Mouse (Mus musculus) brain, embryonic 14.5 days (tissue): Measurements from ENCODE around the gene Pip4p1.
"Not testable (repeated sequence)": the region's sequence is repeated elsewhere in the genome, so short reads cannot be mapped to it uniquely, and the experiment has no call there.

Experiments
- CTCF ChIP-seq: fragments of 200-500 bp; IDR thresholded peaks from 2 replicates; pipeline ENCODE4 v1.5.1; 2012; ENCODE audit warnings: inconsistent platforms, mild to moderate bottlenecking, moderate library complexity, borderline replicate concordance; ENCODE audit not compliant: insufficient read depth, insufficient read length; ENCODE audit errors: extremely low read depth
- POLR2A ChIP-seq: fragments of 200-500 bp; IDR thresholded peaks from 2 replicates; pipeline ENCODE4 v1.6.1; 2012; ENCODE audit warnings: mild to moderate bottlenecking, inconsistent platforms, borderline replicate concordance; ENCODE audit not compliant: poor library complexity, insufficient read depth, insufficient read length, severe bottlenecking; ENCODE audit errors: extremely low read depth

- not testable (repeated sequence) for TF ChIP-seq CTCF, POLR2A
Observed at GRCm38 (mm10) chr14:50945081-50945480, 14.4 kb upstream of the Pip4p1 start.
